Mouse (Mus musculus) neural tube, embryonic 11.5 days (tissue): Measurements from ENCODE around the gene Slc39a2. TPM values are rescaled to one million over a fixed set of nuclear protein-coding genes. Genes with fewer than 3 reads are reported as not detected.
A peak's percentile ranks its signal among the peaks of the same experiment; 100 is the strongest.
"Not testable (repeated sequence)": the region's sequence is repeated elsewhere in the genome, so short reads cannot be mapped to it uniquely, and the experiment has no call there.

Source experiments
- ATAC-seq: fragments of 200-750 bp; cut with Nextera tagmentation; 2 replicates; pipeline ENCODE4 v1.8.0; 2017; ENCODE audit warnings: moderate number of reproducible peaks, mild to moderate bottlenecking, moderate TSS enrichment, moderate library complexity; ENCODE audit not compliant: insufficient read depth, low FRiP score, low TSS enrichment
- DNase-seq: peaks from one replicate; pipeline ENCODE4 v3.0.0-alpha.2; 2015; ENCODE audit warnings: low spot score
- H3K27ac ChIP-seq: fragments of 300-500 bp; sonication (generic); 2 replicates; pipeline ENCODE4 v1.5.1; 2014; ENCODE audit warnings: low read depth, mild to moderate bottlenecking, low read length
- H3K27me3 ChIP-seq: fragments of 300-500 bp; sonication (generic); 2 replicates; pipeline ENCODE4 v1.6.1; 2014; ENCODE audit warnings: mild to moderate bottlenecking, low read length, mixed read lengths; ENCODE audit not compliant: control insufficient read depth, insufficient read depth
- H3K36me3 ChIP-seq: fragments of 300-500 bp; sonication (generic); 2 replicates; pipeline ENCODE4 v1.6.1; 2014; ENCODE audit warnings: mild to moderate bottlenecking, low read length, moderate library complexity, mixed read lengths; ENCODE audit not compliant: control insufficient read depth, insufficient read depth
- H3K4me1 ChIP-seq: fragments of 300-500 bp; sonication (generic); 2 replicates; pipeline ENCODE4 v1.6.1; 2014; ENCODE audit warnings: low read length, mixed read lengths; ENCODE audit not compliant: control insufficient read depth, insufficient read depth
- H3K4me2 ChIP-seq: fragments of 300-500 bp; sonication (generic); 2 replicates; pipeline ENCODE4 v1.6.1; 2014; ENCODE audit warnings: low read depth, mild to moderate bottlenecking, moderate library complexity
- H3K4me3 ChIP-seq: fragments of 300-500 bp; sonication (generic); 2 replicates; pipeline ENCODE4 v1.5.1; 2014; ENCODE audit warnings: low read depth, low read length
- H3K9ac ChIP-seq: fragments of 300-500 bp; sonication (generic); 2 replicates; pipeline ENCODE4 v1.6.1; 2014; ENCODE audit warnings: mild to moderate bottlenecking, low read length
- H3K9me3 ChIP-seq: fragments of 300-500 bp; sonication (generic); 2 replicates; pipeline ENCODE4 v1.6.1; 2016; ENCODE audit warnings: low read length; ENCODE audit not compliant: control insufficient read depth
- WGBS: fragments of 180-500 bp; shearing (Covaris S2); extraction: QIAGEN DNeasy Blood & Tissue Kit; methylation state at CpG from one replicate; pipeline ENCODE4 v1.1.7; 2014; 5-methylcytosine and 5-hydroxymethylcytosine counted together
- polyA plus RNA-seq: library from polyadenylated mRNA; unstranded; fragments of >200 nt; fragmentation: Nextera tagmentation; extraction: Ambion mirVana; gene quantifications from 2 replicates; pipeline ENCODE4 v1.2.1, GENCODE M21; 2014

Slc39a2 gene
- 0.23 and 0.40 TPM in 2 replicates for polyA plus RNA-seq

DNA sequence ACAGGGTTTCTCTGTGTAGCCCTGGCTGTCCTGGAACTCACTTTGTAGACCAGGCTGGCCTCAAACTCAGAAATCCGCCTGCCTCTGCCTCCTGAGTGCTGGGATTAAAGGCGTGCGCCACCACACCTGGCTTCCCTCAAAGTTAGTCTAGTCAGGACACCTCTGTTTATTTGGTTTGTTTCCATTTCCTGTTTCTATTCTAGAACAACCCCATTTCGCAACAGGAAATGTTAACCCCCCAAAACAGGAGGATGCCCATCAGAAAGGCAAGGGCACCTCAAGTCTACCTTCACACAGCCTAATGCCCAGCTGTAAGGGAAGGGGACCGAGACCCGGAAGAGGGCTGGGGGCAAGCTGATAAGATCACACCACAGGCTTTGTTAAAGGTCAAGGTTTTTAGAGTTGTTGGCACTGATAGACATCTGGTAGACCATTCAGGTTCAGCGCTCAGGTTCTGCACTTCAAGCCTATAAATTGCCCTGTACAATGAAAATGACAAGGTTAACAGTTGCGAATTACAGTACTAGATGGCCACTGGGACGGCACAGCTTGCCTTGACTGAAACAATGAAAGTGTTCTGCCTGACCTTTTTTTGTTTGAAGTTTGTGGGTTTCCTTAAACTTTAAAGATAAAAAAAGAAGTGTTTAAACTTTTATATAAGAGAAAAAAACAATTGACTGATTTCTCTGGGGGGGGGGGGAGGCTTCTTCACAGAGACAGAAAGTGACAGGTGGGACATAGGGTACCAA is at the start of gene Slc39a2:
TSS of gene Slc39a2 (plus strand) at position 699 of the 749 bp plus-strand sequence.
- ATAC-seq (no peak), DNase-seq (no peak)
- H3K4me2 ChIP-seq, result no peak within 1 kb of the TSS
- H3K9me3 ChIP-seq, result no peaks in the 10 kb centered on the region
- H3K36me3 ChIP-seq, result peaks cover 18% of the 10 kb centered on the region
- H3K27ac ChIP-seq, result no peak within 1 kb of the TSS
- no peaks in the 10 kb centered on the region for H3K4me1 ChIP-seq
- H3K4me3 ChIP-seq, result no peak within 1 kb of the TSS
- no peaks in the 10 kb centered on the region for H3K27me3 ChIP-seq
- H3K9ac ChIP-seq, result no peak within 1 kb of the TSS
- WGBS, result 94% methylated on average over 9 of the region's 9 CpGs

DNA sequence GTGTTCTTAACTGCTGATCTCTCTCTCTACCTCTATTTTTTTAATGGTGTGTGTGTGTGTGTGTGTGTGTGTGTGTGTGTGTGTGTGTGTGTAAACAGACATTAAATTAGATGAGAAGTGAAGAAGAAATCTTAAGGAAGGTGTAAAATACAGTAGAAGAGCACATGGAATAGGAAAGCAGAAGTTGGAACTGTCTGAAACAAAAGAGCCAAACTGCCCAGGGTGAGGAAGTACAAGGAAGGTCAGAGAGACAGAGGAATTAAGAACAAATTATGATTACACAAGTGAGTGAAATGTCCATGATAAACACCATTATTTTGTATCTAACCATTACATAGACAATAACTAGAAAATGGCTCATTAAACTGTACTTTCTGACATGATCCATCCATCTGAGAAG is 48.8 kb upstream of the Slc39a2 start:
- Histone ChIP-seq H3K27ac (no peak overlapping the region), H3K4me1 (no peaks in the 10 kb centered on the region), H3K4me2 (no peak overlapping the region), H3K4me3 (no peak overlapping the region), H3K9me3 (no peaks in the 10 kb centered on the region), H3K27me3 (no peaks in the 10 kb centered on the region), H3K36me3 (no peaks in the 10 kb centered on the region), H3K9ac (no peak overlapping the region)
- DNase-seq (no peak), ATAC-seq (no peak)

DNA sequence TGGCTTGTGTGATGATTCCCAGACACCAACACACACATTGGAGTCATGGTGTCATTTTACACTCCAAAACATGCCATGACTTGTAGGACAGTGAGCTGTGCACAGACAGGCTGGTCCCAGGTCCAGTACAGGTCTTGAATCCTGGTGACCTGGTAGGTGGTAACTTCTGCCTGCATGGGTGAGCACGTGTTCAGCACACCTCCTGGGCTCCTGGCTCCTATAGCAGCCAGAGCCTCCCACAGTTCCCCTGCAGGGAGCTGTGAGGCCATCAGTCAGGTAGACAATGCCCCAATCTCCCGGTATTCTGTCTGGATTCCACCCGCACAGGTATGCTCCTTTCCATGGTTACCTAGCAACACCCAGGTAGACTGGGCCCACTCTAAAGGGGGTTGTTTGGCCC is 46.1 kb upstream of the Slc39a2 start:
- Histone ChIP-seq H3K4me1 (no peaks in the 10 kb centered on the region), H3K9me3 (no peaks in the 10 kb centered on the region), H3K36me3 (no peaks in the 10 kb centered on the region), H3K4me2 (no peak overlapping the region), H3K27ac (no peak overlapping the region), H3K27me3 (no peaks in the 10 kb centered on the region), H3K9ac (no peak overlapping the region), H3K4me3 (no peak overlapping the region)
- ATAC-seq, result no peak
- 82% methylated on average over 3 of the region's 3 CpGs for WGBS
- DNase-seq, result no peak

DNA sequence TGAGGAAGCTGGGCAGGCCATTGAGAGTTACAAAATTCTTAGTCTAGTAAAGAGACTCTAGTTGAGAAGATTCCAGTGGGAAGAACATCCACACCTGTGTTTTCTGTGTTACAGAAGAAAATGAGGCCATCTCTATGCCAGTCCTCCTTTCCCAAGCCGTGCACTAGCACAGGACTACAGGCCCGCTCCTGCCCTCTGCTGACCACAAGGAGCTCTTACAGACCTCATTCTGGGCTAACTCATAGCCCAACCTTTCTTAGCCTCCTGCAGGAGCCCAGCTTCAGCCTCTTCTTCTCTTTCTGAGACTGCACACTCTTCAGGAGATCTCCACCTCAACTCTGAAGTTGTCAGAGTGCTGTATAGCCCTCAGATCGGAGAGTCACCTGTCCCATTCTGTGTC is 41.7 kb upstream of the Slc39a2 start:
- not testable (repeated sequence) for H3K9me3 ChIP-seq, H3K27ac ChIP-seq, H3K4me2 ChIP-seq, H3K27me3 ChIP-seq, H3K36me3 ChIP-seq, H3K4me3 ChIP-seq, H3K4me1 ChIP-seq, H3K9ac ChIP-seq, ATAC-seq
- 60% methylated on average over 3 of the region's 3 CpGs for WGBS
- DNase-seq, result peak; percentile 15

DNA sequence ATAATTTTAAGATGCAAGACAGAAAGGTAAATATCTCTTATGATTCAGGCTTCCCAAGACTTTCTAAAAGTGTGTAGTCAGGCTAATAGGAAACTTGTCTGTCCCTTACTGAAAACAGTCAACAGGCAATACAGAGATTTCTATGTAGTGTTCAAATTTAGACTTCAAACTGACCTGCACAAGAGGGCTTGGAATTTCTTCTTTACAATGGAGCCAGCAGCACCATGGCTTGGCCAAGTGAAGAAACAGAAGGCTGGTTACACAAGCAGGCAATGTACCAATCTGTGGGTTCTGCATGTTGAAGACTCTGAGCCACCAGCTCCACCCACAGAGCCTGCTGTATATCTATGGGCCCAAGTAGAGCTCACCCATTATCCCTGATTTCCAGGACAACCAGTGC is 39.3 kb upstream of the Slc39a2 start, which contains the start of gene Ear6:
TSS of gene Ear6 (plus strand) at position 301 of the 400 bp plus-strand sequence.
- Histone ChIP-seq H3K4me2 (no peak within 1 kb of the TSS), H3K27ac (no peak within 1 kb of the TSS), H3K4me3 (no peak within 1 kb of the TSS), H3K27me3 (no peaks in the 10 kb centered on the region), H3K4me1 (no peaks in the 10 kb centered on the region), H3K9me3 (no peaks in the 10 kb centered on the region), H3K36me3 (no peaks in the 10 kb centered on the region), H3K9ac (no peak within 1 kb of the TSS)
- ATAC-seq (no peak), DNase-seq (no peak)

DNA sequence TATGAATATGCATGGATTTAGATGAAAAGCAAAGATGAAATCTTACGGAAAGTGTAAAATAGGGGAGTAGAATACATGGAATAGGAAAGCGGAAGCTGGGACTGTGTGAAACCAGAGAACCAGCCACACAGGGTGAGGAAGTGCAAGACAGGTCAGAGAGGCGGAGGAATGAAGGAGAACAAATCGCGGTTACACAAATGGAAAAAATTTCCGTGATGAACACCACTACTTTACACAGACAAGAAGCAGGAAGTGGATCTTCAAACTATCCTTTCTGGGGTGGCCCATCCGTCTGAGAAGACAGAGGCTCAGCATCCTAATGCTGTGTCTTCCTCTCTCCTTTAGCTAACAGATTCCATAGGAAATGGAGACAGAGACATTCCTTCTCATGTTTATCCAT is 37.4 kb upstream of the Slc39a2 start:
- DNase-seq, result not testable (repeated sequence)
- WGBS, result 91% methylated on average over 7 of the region's 7 CpGs

DNA sequence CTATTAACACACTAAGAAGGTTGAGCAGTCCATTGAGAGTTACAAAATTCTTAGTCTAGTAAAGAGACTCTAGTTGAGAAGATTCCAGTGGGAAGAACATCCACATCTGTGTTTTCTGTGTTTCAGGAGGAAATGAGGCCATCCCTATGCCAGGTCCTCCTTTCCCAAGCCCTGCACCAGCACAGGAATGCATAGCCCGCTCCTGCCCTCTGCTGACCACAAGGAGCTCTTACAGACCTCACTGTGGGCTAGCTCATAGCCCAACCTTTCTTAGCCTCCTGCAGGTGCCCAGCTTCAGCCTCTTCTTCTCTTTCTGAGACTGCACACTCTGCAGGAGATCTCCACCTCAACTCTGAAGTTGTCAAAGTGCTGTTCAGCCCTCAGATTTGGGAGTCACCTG is 29.1 kb upstream of the Slc39a2 start:
- not testable (repeated sequence) for H3K4me2 ChIP-seq, H3K9me3 ChIP-seq, H3K36me3 ChIP-seq, ATAC-seq, H3K27ac ChIP-seq, H3K9ac ChIP-seq, H3K27me3 ChIP-seq, H3K4me1 ChIP-seq, H3K4me3 ChIP-seq
- 22% methylated on average over 1 of the region's 1 CpGs for WGBS
- DNase-seq, result peak; percentile 26

More for the DNA sequence above, 37.4 kb upstream of the Slc39a2 start:
- not testable (repeated sequence) for H3K27me3 ChIP-seq, H3K4me1 ChIP-seq, H3K36me3 ChIP-seq, H3K4me3 ChIP-seq, H3K9me3 ChIP-seq, ATAC-seq, H3K4me2 ChIP-seq, H3K9ac ChIP-seq, H3K27ac ChIP-seq

DNA sequence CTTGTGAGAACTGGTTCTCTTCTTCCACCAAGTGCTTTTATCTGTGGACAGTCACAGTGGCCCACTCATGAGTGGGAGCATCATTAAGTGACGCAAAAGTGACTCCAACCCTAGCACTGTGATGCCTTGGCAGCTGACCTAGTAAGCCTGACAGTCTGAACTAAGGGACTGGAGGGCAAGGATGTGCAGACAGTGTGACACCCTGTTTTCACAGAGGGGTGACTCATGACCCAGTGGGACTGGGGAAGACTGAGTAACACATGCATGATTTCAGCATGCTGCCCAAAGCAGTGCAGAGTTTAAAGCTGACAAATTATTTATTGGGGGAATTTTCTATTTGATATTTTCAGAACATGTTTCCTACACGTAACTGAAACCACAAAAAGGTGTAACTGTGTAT is 21.9 kb upstream of the Slc39a2 start:
- DNase-seq (no peak), ATAC-seq (no peak)
- no peaks in the 10 kb centered on the region for H3K9me3 ChIP-seq
- no peak overlapping the region for H3K4me3 ChIP-seq
- no peaks in the 10 kb centered on the region for H3K36me3 ChIP-seq
- no peak overlapping the region for H3K9ac ChIP-seq
- H3K4me2 ChIP-seq, result no peak overlapping the region
- H3K27me3 ChIP-seq, result no peaks in the 10 kb centered on the region
- H3K4me1 ChIP-seq, result no peaks in the 10 kb centered on the region
- 73% methylated on average over 2 of the region's 2 CpGs for WGBS
- no peak overlapping the region for H3K27ac ChIP-seq

DNA sequence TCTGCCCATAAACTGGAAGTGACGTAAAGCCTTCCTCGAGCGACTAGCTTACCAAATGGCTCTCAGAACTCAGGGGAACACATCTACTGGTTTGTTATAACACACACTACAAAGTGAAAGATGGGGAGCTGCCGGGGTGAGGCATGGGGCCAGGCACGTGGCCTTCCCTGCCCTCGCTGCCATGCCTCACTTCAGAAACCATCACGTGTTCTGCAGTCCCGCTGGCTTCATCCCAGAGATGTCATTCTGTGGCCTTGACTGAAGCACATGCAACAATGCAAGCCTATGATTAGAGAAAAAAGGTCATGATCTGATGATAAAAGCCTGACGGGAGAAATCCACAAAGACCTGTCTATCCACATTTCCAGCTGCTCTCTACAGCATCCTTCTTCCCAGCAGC is 20.9 kb upstream of the Slc39a2 start:
- 82% methylated on average over 9 of the region's 9 CpGs for WGBS
- Histone ChIP-seq H3K4me3 (no peak overlapping the region), H3K27me3 (no peaks in the 10 kb centered on the region), H3K9me3 (no peaks in the 10 kb centered on the region), H3K9ac (no peak overlapping the region), H3K4me2 (no peak overlapping the region), H3K27ac (no peak overlapping the region), H3K36me3 (no peaks in the 10 kb centered on the region), H3K4me1 (no peaks in the 10 kb centered on the region)
- DNase-seq (no peak), ATAC-seq (no peak)
